Mouse (Mus musculus): Measurements from ENCODE around the gene Prelid3b.
A peak's percentile ranks its signal among the peaks of the same experiment; 100 is the strongest.

The Prelid3b gene

GRCm38 (mm10) chr2:174463370-174463769 is 9.5 kb downstream of the Prelid3b start:
- no peak for DNase-seq (ENCODE audit: low spot score)

GRCm38 (mm10) chr2:174459365-174459764 is 13.5 kb downstream of the Prelid3b start:
- no peak for DNase-seq (ENCODE audit: low spot score)

GRCm38 (mm10) chr2:174453681-174454080 is 19.2 kb downstream of the Prelid3b start:
- DNase-seq (ENCODE audit: low spot score) = no peak

- no peak for DNase-seq (ENCODE audit: low spot score)
These were observed 22.5 kb downstream of the Prelid3b start, which contains the start of gene Tubb1 for GRCm38 (mm10) chr2:174450353-174450752. Gene Tubb1, plus strand, starts transcription at chr2:174450695.

- DNase-seq (ENCODE audit: low spot score) = no peak
These were observed 24.5 kb downstream of the Prelid3b start for GRCm38 (mm10) chr2:174448405-174448804.

GRCm38 (mm10) chr2:174446905-174447304 is 26.0 kb downstream of the Prelid3b start:
- DNase-seq (ENCODE audit: low spot score) = no peak

- DNase-seq (ENCODE audit: low spot score) = no peak
These were observed 26.4 kb downstream of the Prelid3b start for GRCm38 (mm10) chr2:174446492-174446891.

- DNase-seq (ENCODE audit: low spot score) = no peak
These were observed 27.9 kb downstream of the Prelid3b start for GRCm38 (mm10) chr2:174445018-174445417.

GRCm38 (mm10) chr2:174444359-174444758 is 28.5 kb downstream of the Prelid3b start:
- DNase-seq (ENCODE audit: low spot score) = no peak

GRCm38 (mm10) chr2:174443046-174443445 is 29.8 kb downstream of the Prelid3b start:
- no peak for DNase-seq (ENCODE audit: low spot score)

- DNase-seq (ENCODE audit: low spot score) = no peak
These were observed 30.4 kb downstream of the Prelid3b start for GRCm38 (mm10) chr2:174442460-174442859.

- no peak for DNase-seq (ENCODE audit: low spot score)
These were observed 31.0 kb downstream of the Prelid3b start for GRCm38 (mm10) chr2:174441898-174442297.

- no peak for DNase-seq (ENCODE audit: low spot score)
These were observed 32.9 kb downstream of the Prelid3b start for GRCm38 (mm10) chr2:174439961-174440360.

GRCm38 (mm10) chr2:174439450-174439838 is 33.4 kb downstream of the Prelid3b start:
- no peak for DNase-seq (ENCODE audit: low spot score)

GRCm38 (mm10) chr2:174438737-174439449 is 34.0 kb downstream of the Prelid3b start, which contains the start of gene Ctsz:
Gene Ctsz, minus strand, starts transcription at chr2:174439039.
- peak; percentile 86 for DNase-seq (ENCODE audit: low spot score)

- DNase-seq (ENCODE audit: low spot score) = no peak
These were observed 34.7 kb downstream of the Prelid3b start for GRCm38 (mm10) chr2:174438181-174438580.

GRCm38 (mm10) chr2:174437697-174437982 is 35.2 kb downstream of the Prelid3b start:
- no peak for DNase-seq (ENCODE audit: low spot score)

GRCm38 (mm10) chr2:174436916-174437696 is 35.8 kb downstream of the Prelid3b start:
- no peak for DNase-seq (ENCODE audit: low spot score)

GRCm38 (mm10) chr2:174436076-174436701 is 36.7 kb downstream of the Prelid3b start:
- DNase-seq (ENCODE audit: low spot score) = no peak

GRCm38 (mm10) chr2:174434943-174435342 is 37.9 kb downstream of the Prelid3b start:
- DNase-seq (ENCODE audit: low spot score) = no peak

- no peak for DNase-seq (ENCODE audit: low spot score)
These were observed 43.8 kb downstream of the Prelid3b start for GRCm38 (mm10) chr2:174428996-174429591.

GRCm38 (mm10) chr2:174428076-174428835 is 44.6 kb downstream of the Prelid3b start:
- DNase-seq (ENCODE audit: low spot score) = no peak

Measured in testis, postnatal 10 days (tissue).